ENCODE assay signal across 14 mouse cellular contexts in genomic region chr7:19012882-19013281, GRCm38 (mm10). TPM values are rescaled to one million over a fixed set of nuclear protein-coding genes. Genes with fewer than 3 reads are reported as not detected.
A peak's percentile ranks its signal among the peaks of the same experiment; 100 is the strongest.
DNase-seq lines count a peak whose midpoint lies in the region; ATAC-seq and TF ChIP-seq lines count a peak whose summit lies in the region.
"Had no signal": no experiment of that assay in that cellular context is flagged by ENCODE, and none has a peak within 500 bp of the region (broad histone marks: within the 10 kb centered on the region; RNA-seq: fewer than 3 reads in every experiment).

No protein-coding gene starts in this region.

- peak overlapping the region; percentile 75; the same call in 1 of the 2 replicates for H3K4me2 ChIP-seq in kidney, embryonic 15.5 days
- 0 out of 2 replicates have a peak overlapping the region, but pooled peaks have one; percentile 70 for H3K4me2 ChIP-seq in stomach, embryonic 16.5 days (ENCODE audit: low read depth, low read length)

- no peak for TF ChIP-seq CTCF in cerebellum, adult 2 months (IDR thresholded peaks at IDR 0.05; ENCODE audit: borderline replicate concordance, insufficient read depth, low read depth, low read length)

- H3K27ac ChIP-seq in cerebellum, adult 2 months (ENCODE audit: insufficient read depth, low read length) = no peak overlapping the region
- no peak overlapping the region; the same call in 1 of the 2 replicates for H3K27ac ChIP-seq in kidney, embryonic 15.5 days
- no peak overlapping the region; the same call in 1 of the 2 replicates for H3K27ac ChIP-seq in stomach, embryonic 16.5 days (ENCODE audit: low read length)
- H3K27ac ChIP-seq: macrophage had no signal

- no peaks in the 10 kb centered on the region for H3K9me3 ChIP-seq in kidney, embryonic 15.5 days (replicated peaks)
- no peaks in the 10 kb centered on the region for H3K9me3 ChIP-seq in stomach, embryonic 16.5 days (replicated peaks; ENCODE audit: control insufficient read depth, low read length)
- H3K9me3 ChIP-seq: neural tube, embryonic 12.5 days had no signal

- H3K27me3 ChIP-seq in cerebellum, adult 2 months (ENCODE audit: control insufficient read depth, insufficient read depth, low read length) = no peaks in the 10 kb centered on the region
- no peaks in the 10 kb centered on the region for H3K27me3 ChIP-seq in kidney, embryonic 15.5 days
- H3K27me3 ChIP-seq in stomach, embryonic 16.5 days (ENCODE audit: control insufficient read depth, insufficient read depth, low read length) = no peaks in the 10 kb centered on the region
- H3K27me3 ChIP-seq: neural tube, embryonic 12.5 days had no signal

- no peak for TF ChIP-seq POLR2A in cerebellum, adult 2 months (IDR thresholded peaks at IDR 0.05; ENCODE audit: borderline replicate concordance, insufficient read depth, low read length)

- H3K36me3 ChIP-seq in kidney, embryonic 15.5 days = no peaks in the 10 kb centered on the region
- H3K36me3 ChIP-seq in stomach, embryonic 16.5 days (ENCODE audit: control insufficient read depth, insufficient read depth, low read length) = no peaks in the 10 kb centered on the region
- H3K36me3 ChIP-seq: neural tube, embryonic 12.5 days had no signal

- WGBS in cerebellum, adult 2 months = 65% methylated on average over 2 of the region's 2 CpGs
- WGBS in kidney, embryonic 15.5 days = 42% methylated on average over 2 of the region's 2 CpGs
- WGBS in stomach, embryonic 16.5 days = 48% methylated on average over 2 of the region's 2 CpGs

- H3K4me1 ChIP-seq in cerebellum, adult 2 months (ENCODE audit: control insufficient read depth, insufficient read depth, low read length) = no peaks in the 10 kb centered on the region
- peaks cover 23% of the 10 kb centered on the region for H3K4me1 ChIP-seq in kidney, embryonic 15.5 days
- H3K4me1 ChIP-seq in stomach, embryonic 16.5 days (ENCODE audit: control insufficient read depth, insufficient read depth, low read length) = peaks cover 18% of the 10 kb centered on the region; the same call in 1 of the 2 replicates

- no peak overlapping the region for H3K9ac ChIP-seq in kidney, embryonic 15.5 days
- no peak overlapping the region for H3K9ac ChIP-seq in stomach, embryonic 16.5 days (ENCODE audit: low read length)

- DNase-seq in cerebellum, adult 9-10 months = peak; percentile 31
- no peak for DNase-seq in cerebellum, adult 2 months
- DNase-seq in kidney, postnatal 4 days = no peak
- DNase-seq in liver = peak; percentile 65
- no peak for DNase-seq in right cerebral cortex, postnatal 25 days
- DNase-seq in lung, postnatal 14 days = no peak
- DNase-seq: spleen, adult 18-20 months had no signal

- no peak for ATAC-seq in kidney, embryonic 15.5 days (replicated peaks; ENCODE audit: low FRiP score)
- no peak for ATAC-seq in stomach, embryonic 16.5 days (ENCODE audit: insufficient read depth, low FRiP score)
- ATAC-seq: midbrain, embryonic 16.5 days had no signal

- H3K4me3 ChIP-seq in cerebellum, adult 2 months (replicated peaks; ENCODE audit: insufficient read depth, low read depth, low read length) = no peak overlapping the region
- H3K4me3 ChIP-seq in kidney, embryonic 15.5 days (replicated peaks) = no peak overlapping the region
- no peak overlapping the region for H3K4me3 ChIP-seq in stomach, embryonic 16.5 days (replicated peaks; ENCODE audit: low read length)

RNA-seq across cellular contexts. Expression of gene Irf2bp1, which starts 9.0 kb away (rescaled TPM):
- polyA plus RNA-seq in cerebellum, adult 2 months (2012; rRNA removed) = 37.7 and 41.5 TPM in 2 replicates
- 21.4 and 24.1 TPM in 2 replicates for polyA plus RNA-seq in kidney, embryonic 15.5 days (2015; fragmentation: Nextera tagmentation; extraction: Ambion mirVana)
- 10.7 and 14.3 TPM in 2 replicates for polyA plus RNA-seq in stomach, embryonic 16.5 days (2015; fragmentation: Nextera tagmentation; extraction: Ambion mirVana)

RNA-seq across cellular contexts. Expression of gene Foxa3, which starts 10.5 kb away (rescaled TPM):
- polyA plus RNA-seq in cerebellum, adult 2 months (2012; rRNA removed) = not detected in 2 replicates
- polyA plus RNA-seq in kidney, embryonic 15.5 days (2015; fragmentation: Nextera tagmentation; extraction: Ambion mirVana) = 1.2 and 1.3 TPM in 2 replicates
- polyA plus RNA-seq in stomach, embryonic 16.5 days (2015; fragmentation: Nextera tagmentation; extraction: Ambion mirVana) = 32.5 and 37.1 TPM in 2 replicates
- polyA plus RNA-seq: forebrain, embryonic 11.5 days; macrophage; midbrain, embryonic 16.5 days had no signal

RNA-seq across cellular contexts. Expression of gene Sympk, which starts 11.3 kb away (rescaled TPM):
- polyA plus RNA-seq in cerebellum, adult 2 months (2012; rRNA removed) = 112 and 113 TPM in 2 replicates
- polyA plus RNA-seq in kidney, embryonic 15.5 days (2015; fragmentation: Nextera tagmentation; extraction: Ambion mirVana) = 34.3 and 38.4 TPM in 2 replicates
- polyA plus RNA-seq in stomach, embryonic 16.5 days (2015; fragmentation: Nextera tagmentation; extraction: Ambion mirVana) = 20.2 and 22.5 TPM in 2 replicates

RNA-seq across cellular contexts. Expression of gene Mypop, which starts 21.8 kb away (rescaled TPM):
- 52.6 and 55.3 TPM in 2 replicates for polyA plus RNA-seq in cerebellum, adult 2 months (2012; rRNA removed)
- 3.5 and 3.9 TPM in 2 replicates for polyA plus RNA-seq in kidney, embryonic 15.5 days (2015; fragmentation: Nextera tagmentation; extraction: Ambion mirVana)
- 1.6 and 2.3 TPM in 2 replicates for polyA plus RNA-seq in stomach, embryonic 16.5 days (2015; fragmentation: Nextera tagmentation; extraction: Ambion mirVana)

RNA-seq across cellular contexts. Expression of gene Nanos2, which starts 25.7 kb away (rescaled TPM):
- 2.0 and 2.7 TPM in 2 replicates for polyA plus RNA-seq in cerebellum, adult 2 months (2012; rRNA removed)
- polyA plus RNA-seq in kidney, embryonic 15.5 days (2015; fragmentation: Nextera tagmentation; extraction: Ambion mirVana) = not detected in 2 replicates
- polyA plus RNA-seq in stomach, embryonic 16.5 days (2015; fragmentation: Nextera tagmentation; extraction: Ambion mirVana) = not detected in 2 replicates
- polyA plus RNA-seq: forebrain, embryonic 11.5 days; large intestine, adult 2 months; macrophage had no signal

Comparison
In these comparisons a context has a peak if more than half of its experiments do, and no peak if none do; other contexts are left out.
1. DNase-seq: peak in cerebellum, adult 9-10 months (single experiment) and liver (single experiment); none in cerebellum, adult 2 months (0 of 2), kidney, postnatal 4 days (0 of 2), right cerebral cortex, postnatal 25 days (single experiment) and lung, postnatal 14 days (single experiment).
2. RNA of gene Foxa3, which starts 10.5 kb away (polyA plus RNA-seq): 32.5 to 37.1 TPM in stomach, embryonic 16.5 days; 1.2 to 1.3 TPM in kidney, embryonic 15.5 days and not detected in cerebellum, adult 2 months; every median in the first group is over 10 times any median in the second.